Comparison of ENCODE assay signal across 8 mouse cellular contexts in genomic region chr10:128823087-128823486, GRCm38 (mm10). TPM values are rescaled to one million over a fixed set of nuclear protein-coding genes. Genes with fewer than 3 reads are reported as not detected.
DNase-seq lines count a peak whose midpoint lies in the region; ATAC-seq and TF ChIP-seq lines count a peak whose summit lies in the region.
"Not testable (repeated sequence)": the region's sequence is repeated elsewhere in the genome, so short reads cannot be mapped to it uniquely, and the experiment has no call there.

No protein-coding gene starts in this region.

- H3K9me3 ChIP-seq in CH12.LX (replicated peaks; ENCODE audit: low read length); embryonic facial prominence, embryonic 13.5 days; forebrain, postnatal 0 days (ENCODE audit: low read length); hindbrain, embryonic 10.5 days; intestine, postnatal 0 days (ENCODE audit: control insufficient read depth); limb, embryonic 15.5 days; megakaryocyte, embryonic 14.5 days; neural tube, embryonic 13.5 days: not testable (repeated sequence)

- H3K27ac ChIP-seq in CH12.LX (ENCODE audit: insufficient read depth, low read depth); embryonic facial prominence, embryonic 13.5 days; forebrain, postnatal 0 days (ENCODE audit: low read depth, low read length); hindbrain, embryonic 10.5 days; intestine, postnatal 0 days (ENCODE audit: low read depth, low read length); limb, embryonic 15.5 days; neural tube, embryonic 13.5 days (replicated peaks): not testable (repeated sequence)

- H3K4me1 ChIP-seq in CH12.LX (ENCODE audit: control insufficient read depth in 1 of 2, insufficient read depth in 2 of 2): peaks cover 0 to 28% of the 10 kb centered on the region in 2 experiments; a peak in 2 of 4 replicates
- H3K4me1 ChIP-seq in embryonic facial prominence, embryonic 13.5 days: peaks cover 18% of the 10 kb centered on the region
- H3K4me1 ChIP-seq in forebrain, postnatal 0 days (ENCODE audit: insufficient read depth): peaks cover 12% of the 10 kb centered on the region
- peaks cover 16% of the 10 kb centered on the region for H3K4me1 ChIP-seq in hindbrain, embryonic 10.5 days (replicated peaks)
- H3K4me1 ChIP-seq in intestine, postnatal 0 days (replicated peaks; ENCODE audit: control insufficient read depth, insufficient read depth, low read length): peaks cover 10% of the 10 kb centered on the region; the same call in 1 of the 2 replicates
- peaks cover 12% of the 10 kb centered on the region for H3K4me1 ChIP-seq in limb, embryonic 15.5 days
- H3K4me1 ChIP-seq in megakaryocyte, embryonic 14.5 days: peaks cover 37% of the 10 kb centered on the region
- H3K4me1 ChIP-seq in neural tube, embryonic 13.5 days (replicated peaks): peaks cover 25% of the 10 kb centered on the region

- not testable (repeated sequence) for ATAC-seq in embryonic facial prominence, embryonic 13.5 days (ENCODE audit: insufficient number of reproducible peaks, insufficient read depth, low FRiP score, low TSS enrichment, low read depth); forebrain, postnatal 0 days; intestine, postnatal 0 days; limb, embryonic 15.5 days (ENCODE audit: insufficient number of reproducible peaks, low FRiP score, low TSS enrichment, low read depth); neural tube, embryonic 13.5 days (ENCODE audit: low read depth)

- peak overlapping the region; percentile 77 to 96 (median 82) for H3K4me3 ChIP-seq in CH12.LX (replicated peaks in 1 of 3; ENCODE audit: low read depth in 2 of 3, low read length in 2 of 3, poor library complexity in 1 of 3)
- H3K4me3 ChIP-seq in embryonic facial prominence, embryonic 13.5 days: peak overlapping the region; percentile 94
- H3K4me3 ChIP-seq in forebrain, postnatal 0 days (ENCODE audit: low read depth, low read length); intestine, postnatal 0 days (ENCODE audit: low read depth, low read length): not testable (repeated sequence)
- H3K4me3 ChIP-seq in hindbrain, embryonic 10.5 days: peak overlapping the region; percentile 88
- H3K4me3 ChIP-seq in limb, embryonic 15.5 days: peak overlapping the region; percentile 75
- peak overlapping the region; percentile 95 for H3K4me3 ChIP-seq in megakaryocyte, embryonic 14.5 days (replicated peaks)
- H3K4me3 ChIP-seq in neural tube, embryonic 13.5 days: peak overlapping the region; percentile 79

- DNase-seq in CH12.LX (ENCODE audit: extremely low read depth); forebrain, postnatal 0 days; hindbrain, embryonic 10.5 days (ENCODE audit: low spot score): not testable (repeated sequence)

- not testable (repeated sequence) for TF ChIP-seq EP300 in CH12.LX (IDR thresholded peaks at IDR 0.05; ENCODE audit: low read length)

- dilution Hi-C loops in CH12.LX (cut with MboI; ENCODE audit: extremely low pct_ligation_motif_present, extremely low pct_unique_long_range_greater_than_20kb, low sequenced_read_pairs): not testable (repeated sequence)

- not testable (repeated sequence) for TF ChIP-seq RAD21 in CH12.LX (IDR thresholded peaks at IDR 0.05; ENCODE audit: low read depth, low read length)

- TF ChIP-seq CTCF in CH12.LX (conservative IDR thresholded peaks at IDR 0.05 in 1 of 2, IDR thresholded peaks at IDR 0.05 in 1 of 2; ENCODE audit: low read depth in 2 of 2, low read length in 2 of 2); forebrain, postnatal 0 days (IDR thresholded peaks at IDR 0.05; ENCODE audit: low read depth): not testable (repeated sequence)
- peak; percentile 26 for TF ChIP-seq CTCF in intestine, postnatal 0 days (IDR thresholded peaks at IDR 0.05; ENCODE audit: low read depth)

- H3K36me3 ChIP-seq in CH12.LX (replicated peaks in 1 of 2; ENCODE audit: control insufficient read depth in 1 of 2, insufficient read depth in 1 of 2, low read length in 1 of 2): peaks cover 18 to 59% of the 10 kb centered on the region in 2 experiments
- H3K36me3 ChIP-seq in embryonic facial prominence, embryonic 13.5 days: peaks cover 31% of the 10 kb centered on the region
- H3K36me3 ChIP-seq in forebrain, postnatal 0 days (ENCODE audit: insufficient read depth): peaks cover 18% of the 10 kb centered on the region
- peaks cover 58% of the 10 kb centered on the region for H3K36me3 ChIP-seq in hindbrain, embryonic 10.5 days
- H3K36me3 ChIP-seq in intestine, postnatal 0 days (ENCODE audit: control insufficient read depth, insufficient read depth): peaks cover 20% of the 10 kb centered on the region
- peaks cover 23% of the 10 kb centered on the region for H3K36me3 ChIP-seq in limb, embryonic 15.5 days
- H3K36me3 ChIP-seq in megakaryocyte, embryonic 14.5 days (replicated peaks; ENCODE audit: low read length): peaks cover 54% of the 10 kb centered on the region
- peaks cover 28% of the 10 kb centered on the region for H3K36me3 ChIP-seq in neural tube, embryonic 13.5 days

- WGBS in embryonic facial prominence, embryonic 13.5 days: 80% methylated on average over 4 of the region's 4 CpGs
- WGBS in forebrain, postnatal 0 days: 82% methylated on average over 4 of the region's 4 CpGs
- WGBS in hindbrain, embryonic 10.5 days: 79% methylated on average over 4 of the region's 4 CpGs
- WGBS in intestine, postnatal 0 days: 67% methylated on average over 4 of the region's 4 CpGs
- 76% methylated on average over 4 of the region's 4 CpGs for WGBS in limb, embryonic 15.5 days
- 78% methylated on average over 4 of the region's 4 CpGs for WGBS in neural tube, embryonic 13.5 days

- in situ Hi-C loops in CH12.LX (cut with MboI; ENCODE audit: low pct_ligation_motif_present, low pct_unique_long_range_greater_than_20kb, low sequenced_read_pairs): loop anchor here (5.0 kb wide), 1 partner anchor 51 kb away; no protein-coding TSS in a partner anchor

- H3K9ac ChIP-seq in CH12.LX (ENCODE audit: insufficient read depth, low read depth): peak overlapping the region; percentile 88; the same call in 1 of the 2 replicates
- H3K9ac ChIP-seq in embryonic facial prominence, embryonic 13.5 days; forebrain, postnatal 0 days; intestine, postnatal 0 days (ENCODE audit: low read depth, low read length); limb, embryonic 15.5 days; neural tube, embryonic 13.5 days: not testable (repeated sequence)

- H3K27me3 ChIP-seq in CH12.LX (replicated peaks); embryonic facial prominence, embryonic 13.5 days; forebrain, postnatal 0 days (ENCODE audit: insufficient read depth, low read length); hindbrain, embryonic 10.5 days (ENCODE audit: insufficient read depth, poor library complexity, severe bottlenecking); intestine, postnatal 0 days (replicated peaks; ENCODE audit: control insufficient read depth, insufficient read depth, low read length); limb, embryonic 15.5 days; megakaryocyte, embryonic 14.5 days (replicated peaks); neural tube, embryonic 13.5 days: not testable (repeated sequence)

- peak overlapping the region; percentile 43 for H3K4me2 ChIP-seq in CH12.LX (ENCODE audit: insufficient read depth, low read depth, poor library complexity, severe bottlenecking)
- H3K4me2 ChIP-seq in embryonic facial prominence, embryonic 13.5 days: peak overlapping the region; percentile 85
- peak overlapping the region; percentile 74; the same call in 1 of the 2 replicates for H3K4me2 ChIP-seq in forebrain, postnatal 0 days (ENCODE audit: low read depth)
- H3K4me2 ChIP-seq in intestine, postnatal 0 days (replicated peaks; ENCODE audit: low read depth): peak overlapping the region; percentile 67
- peak overlapping the region; percentile 72 for H3K4me2 ChIP-seq in limb, embryonic 15.5 days
- H3K4me2 ChIP-seq in neural tube, embryonic 13.5 days: peak overlapping the region; percentile 78

- peaks cover 58% of the 10 kb centered on the region for H3K79me2 ChIP-seq in CH12.LX (replicated peaks; ENCODE audit: control insufficient read depth, extremely low read depth, insufficient read depth, poor library complexity, severe bottlenecking)

- TF ChIP-seq POLR2A in CH12.LX (IDR thresholded peaks at IDR 0.05; ENCODE audit: low read depth, low read length): not testable (repeated sequence)

RNA-seq across cellular contexts. Expression of gene Ormdl2, which starts 1.6 kb away (rescaled TPM):
- 56.1 and 73.7 TPM in 2 replicates for total RNA-seq in CH12.LX (2012; rRNA removed)
- total RNA-seq in CH12.LX (2014; rRNA removed): 116 and 123 TPM in 2 replicates
- 52.1 and 65.8 TPM in 2 replicates for polyA plus RNA-seq in CH12.LX (2012; ENCODE audit: insufficient read length, low read depth)
- polyA plus RNA-seq in embryonic facial prominence, embryonic 13.5 days (2015; fragmentation: Nextera tagmentation; extraction: Ambion mirVana): 35.2 and 41.2 TPM in 2 replicates
- 6.3 and 8.3 TPM in 2 replicates for total RNA-seq in forebrain, postnatal 0 days (2014; rRNA removed)
- 13.2 and 16.1 TPM in 2 replicates for polyA plus RNA-seq in forebrain, postnatal 0 days (2015; fragmentation: Nextera tagmentation; extraction: Ambion mirVana)
- polyA plus RNA-seq in hindbrain, embryonic 10.5 days (2016; fragmentation: Nextera tagmentation; extraction: Ambion mirVana): 74.1 and 97.0 TPM in 2 replicates
- polyA plus RNA-seq in intestine, postnatal 0 days (2015; fragmentation: Nextera tagmentation; extraction: Ambion mirVana): 70.2 and 70.4 TPM in 2 replicates
- polyA plus RNA-seq in limb, embryonic 15.5 days (2015; fragmentation: Nextera tagmentation; extraction: Ambion mirVana): 64.8 and 66.3 TPM in 2 replicates
- 13.9 TPM in 1 of 2 replicates, not detected in the other for polyA plus RNA-seq in megakaryocyte, embryonic 14.5 days (2012; ENCODE audit: insufficient read depth, low replicate concordance)
- polyA plus RNA-seq in neural tube, embryonic 13.5 days (2015; fragmentation: Nextera tagmentation; extraction: Ambion mirVana): 30.5 and 30.7 TPM in 2 replicates

RNA-seq across cellular contexts. Expression of gene Sarnp, which starts 6.0 kb away (rescaled TPM):
- 75.4 and 94.6 TPM in 2 replicates for total RNA-seq in CH12.LX (2012; rRNA removed)
- total RNA-seq in CH12.LX (2014; rRNA removed): 170 and 198 TPM in 2 replicates
- 201 and 283 TPM in 2 replicates for polyA plus RNA-seq in CH12.LX (2012; ENCODE audit: insufficient read length, low read depth)
- polyA plus RNA-seq in embryonic facial prominence, embryonic 13.5 days (2015; fragmentation: Nextera tagmentation; extraction: Ambion mirVana): 252 and 265 TPM in 2 replicates
- total RNA-seq in forebrain, postnatal 0 days (2014; rRNA removed): 54.6 and 59.6 TPM in 2 replicates
- 146 and 167 TPM in 2 replicates for polyA plus RNA-seq in forebrain, postnatal 0 days (2015; fragmentation: Nextera tagmentation; extraction: Ambion mirVana)
- polyA plus RNA-seq in hindbrain, embryonic 10.5 days (2016; fragmentation: Nextera tagmentation; extraction: Ambion mirVana): 251 and 263 TPM in 2 replicates
- polyA plus RNA-seq in intestine, postnatal 0 days (2015; fragmentation: Nextera tagmentation; extraction: Ambion mirVana): 90.3 and 92.1 TPM in 2 replicates
- polyA plus RNA-seq in limb, embryonic 15.5 days (2015; fragmentation: Nextera tagmentation; extraction: Ambion mirVana): 180 and 182 TPM in 2 replicates
- polyA plus RNA-seq in megakaryocyte, embryonic 14.5 days (2012; ENCODE audit: insufficient read depth, low replicate concordance): 13.5 TPM in 1 of 2 replicates, not detected in the other
- 185 and 212 TPM in 2 replicates for polyA plus RNA-seq in neural tube, embryonic 13.5 days (2015; fragmentation: Nextera tagmentation; extraction: Ambion mirVana)

RNA-seq across cellular contexts. Expression of gene Tmem198b, which starts 18.9 kb away (rescaled TPM):
- 1.2 and 2.0 TPM in 2 replicates for total RNA-seq in CH12.LX (2012; rRNA removed)
- total RNA-seq in CH12.LX (2014; rRNA removed): 2.0 and 2.6 TPM in 2 replicates
- 4.5 and 4.7 TPM in 2 replicates for polyA plus RNA-seq in CH12.LX (2012; ENCODE audit: insufficient read length, low read depth)
- polyA plus RNA-seq in embryonic facial prominence, embryonic 13.5 days (2015; fragmentation: Nextera tagmentation; extraction: Ambion mirVana): 25.5 and 26.0 TPM in 2 replicates
- 9.5 and 12.9 TPM in 2 replicates for total RNA-seq in forebrain, postnatal 0 days (2014; rRNA removed)
- 12.9 and 14.6 TPM in 2 replicates for polyA plus RNA-seq in forebrain, postnatal 0 days (2015; fragmentation: Nextera tagmentation; extraction: Ambion mirVana)
- 19.1 and 23.3 TPM in 2 replicates for polyA plus RNA-seq in hindbrain, embryonic 10.5 days (2016; fragmentation: Nextera tagmentation; extraction: Ambion mirVana)
- 5.1 and 5.7 TPM in 2 replicates for polyA plus RNA-seq in intestine, postnatal 0 days (2015; fragmentation: Nextera tagmentation; extraction: Ambion mirVana)
- 24.3 and 24.4 TPM in 2 replicates for polyA plus RNA-seq in limb, embryonic 15.5 days (2015; fragmentation: Nextera tagmentation; extraction: Ambion mirVana)
- 0.95 and 2.0 TPM in 2 replicates for polyA plus RNA-seq in megakaryocyte, embryonic 14.5 days (2012; ENCODE audit: insufficient read depth, low replicate concordance)
- polyA plus RNA-seq in neural tube, embryonic 13.5 days (2015; fragmentation: Nextera tagmentation; extraction: Ambion mirVana): 15.9 and 16.2 TPM in 2 replicates

RNA-seq across cellular contexts. Expression of gene Dnajc14, which starts 19.2 kb away (rescaled TPM):
- 33.4 and 33.7 TPM in 2 replicates for total RNA-seq in CH12.LX (2012; rRNA removed)
- total RNA-seq in CH12.LX (2014; rRNA removed): 24.8 and 25.3 TPM in 2 replicates
- 32.6 and 32.8 TPM in 2 replicates for polyA plus RNA-seq in CH12.LX (2012; ENCODE audit: insufficient read length, low read depth)
- polyA plus RNA-seq in embryonic facial prominence, embryonic 13.5 days (2015; fragmentation: Nextera tagmentation; extraction: Ambion mirVana): 58.8 and 60.4 TPM in 2 replicates
- total RNA-seq in forebrain, postnatal 0 days (2014; rRNA removed): 39.6 and 45.7 TPM in 2 replicates
- polyA plus RNA-seq in forebrain, postnatal 0 days (2015; fragmentation: Nextera tagmentation; extraction: Ambion mirVana): 30.5 and 38.2 TPM in 2 replicates
- 50.4 and 56.0 TPM in 2 replicates for polyA plus RNA-seq in hindbrain, embryonic 10.5 days (2016; fragmentation: Nextera tagmentation; extraction: Ambion mirVana)
- polyA plus RNA-seq in intestine, postnatal 0 days (2015; fragmentation: Nextera tagmentation; extraction: Ambion mirVana): 28.2 and 31.8 TPM in 2 replicates
- polyA plus RNA-seq in limb, embryonic 15.5 days (2015; fragmentation: Nextera tagmentation; extraction: Ambion mirVana): 64.2 and 65.8 TPM in 2 replicates
- polyA plus RNA-seq in megakaryocyte, embryonic 14.5 days (2012; ENCODE audit: insufficient read depth, low replicate concordance): 13.4 and 18.2 TPM in 2 replicates
- 54.3 and 55.4 TPM in 2 replicates for polyA plus RNA-seq in neural tube, embryonic 13.5 days (2015; fragmentation: Nextera tagmentation; extraction: Ambion mirVana)

RNA-seq across cellular contexts. Expression of gene Mmp19, which starts 32.4 kb away (rescaled TPM):
- 0.76 and 1.3 TPM in 2 replicates for total RNA-seq in CH12.LX (2012; rRNA removed)
- total RNA-seq in CH12.LX (2014; rRNA removed): 0.39 and 0.50 TPM in 2 replicates
- 0.57 and 0.72 TPM in 2 replicates for polyA plus RNA-seq in CH12.LX (2012; ENCODE audit: insufficient read length, low read depth)
- 0.80 and 1.0 TPM in 2 replicates for polyA plus RNA-seq in embryonic facial prominence, embryonic 13.5 days (2015; fragmentation: Nextera tagmentation; extraction: Ambion mirVana)
- total RNA-seq in forebrain, postnatal 0 days (2014; rRNA removed): 0.57 and 0.69 TPM in 2 replicates
- 0.33 and 0.36 TPM in 2 replicates for polyA plus RNA-seq in forebrain, postnatal 0 days (2015; fragmentation: Nextera tagmentation; extraction: Ambion mirVana)
- polyA plus RNA-seq in hindbrain, embryonic 10.5 days (2016; fragmentation: Nextera tagmentation; extraction: Ambion mirVana): 0.36 and 0.39 TPM in 2 replicates
- polyA plus RNA-seq in intestine, postnatal 0 days (2015; fragmentation: Nextera tagmentation; extraction: Ambion mirVana): 0.97 and 1.4 TPM in 2 replicates
- 1.7 and 2.5 TPM in 2 replicates for polyA plus RNA-seq in limb, embryonic 15.5 days (2015; fragmentation: Nextera tagmentation; extraction: Ambion mirVana)
- polyA plus RNA-seq in megakaryocyte, embryonic 14.5 days (2012; ENCODE audit: insufficient read depth, low replicate concordance): 3.4 TPM in 1 of 2 replicates, not detected in the other
- 0.59 and 0.63 TPM in 2 replicates for polyA plus RNA-seq in neural tube, embryonic 13.5 days (2015; fragmentation: Nextera tagmentation; extraction: Ambion mirVana)
